8 mouse cellular contexts compared by ENCODE assay signal in the genomic region with DNA sequence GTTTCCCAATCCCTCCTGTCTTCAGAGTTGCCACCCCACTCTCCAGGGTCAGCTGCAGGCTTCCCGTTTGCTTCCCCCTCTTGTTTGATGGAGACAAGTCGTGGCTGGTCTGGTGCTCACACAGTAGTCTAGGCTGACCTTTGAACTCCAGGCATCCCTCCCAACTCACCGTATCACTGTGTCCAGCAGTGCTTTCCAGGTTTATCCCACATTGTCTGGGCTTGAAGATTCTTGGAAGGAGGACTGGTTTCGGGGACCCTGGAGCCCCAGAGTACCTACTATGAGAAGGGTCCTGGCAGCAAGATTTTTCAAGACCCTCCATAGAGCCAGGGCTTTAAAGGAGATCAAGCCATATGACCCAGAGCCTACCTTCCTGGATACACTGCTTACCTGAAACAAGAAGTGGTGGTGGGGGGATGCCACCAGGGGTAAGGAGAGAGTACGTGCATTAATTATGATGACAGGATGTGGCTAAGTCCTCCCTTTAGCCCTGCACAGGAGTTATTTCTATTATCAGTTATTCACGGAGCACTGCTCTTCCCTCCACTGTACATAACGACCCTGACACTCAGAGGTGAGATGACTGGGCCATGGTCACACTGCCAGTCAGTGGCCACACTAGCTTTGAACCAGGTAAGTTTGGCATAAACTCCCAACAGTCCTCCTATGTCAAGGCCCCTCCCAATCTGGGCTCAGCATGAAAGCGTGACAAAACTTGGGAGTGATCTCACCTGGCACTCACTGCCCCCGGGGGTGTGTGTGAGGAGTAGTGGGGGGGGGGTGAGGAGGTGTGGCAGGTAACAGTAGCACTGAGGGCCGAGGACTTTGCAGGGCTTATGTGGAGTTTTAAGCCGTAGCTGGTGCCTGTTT. TPM values are rescaled to one million over a fixed set of nuclear protein-coding genes. Genes with fewer than 3 reads are reported as not detected.
DNase-seq lines count a peak whose midpoint lies in the region; ATAC-seq and TF ChIP-seq lines count a peak whose summit lies in the region.

No protein-coding gene starts in this region.

- no peak for TF ChIP-seq POLR2A in kidney, adult 2 months (IDR thresholded peaks at IDR 0.05; ENCODE audit: low read depth, low read length)
- no peak for TF ChIP-seq POLR2A in ES-Bruce4 (IDR thresholded peaks at IDR 0.05; ENCODE audit: insufficient read depth, low read length)
- TF ChIP-seq POLR2A in embryonic fibroblast, embryonic 13.5 days (IDR thresholded peaks at IDR 0.05; ENCODE audit: low read depth, low read length) = no peak

- DNase-seq in kidney, adult 2 months = peak; percentile 50
- no peak for DNase-seq in kidney, adult 9 months
- no peak for DNase-seq in liver, embryonic 13.5 days
- no peak for DNase-seq in embryo, embryonic 9.5 days (ENCODE audit: extremely low spot score)
- no peak for DNase-seq in left cerebral cortex, adult 8-10 months (ENCODE audit: low spot score in 2 of 2)
- no peak for DNase-seq in gastrocnemius, postnatal 10 days

- ATAC-seq in liver, embryonic 13.5 days (ENCODE audit: low read depth) = no peak

- H3K4me3 ChIP-seq in kidney, adult 2 months (ENCODE audit: insufficient read depth, low read depth, low read length) = no peak overlapping the region
- no peak overlapping the region for H3K4me3 ChIP-seq in ES-Bruce4 (ENCODE audit: low read depth, low read length)
- no peak overlapping the region for H3K4me3 ChIP-seq in embryonic fibroblast, embryonic 13.5 days (ENCODE audit: insufficient read depth, low read length)
- H3K4me3 ChIP-seq in liver, embryonic 13.5 days (replicated peaks) = peak overlapping the region; percentile 93; the same call in 1 of the 2 replicates

- no peaks in the 10 kb centered on the region for H3K27me3 ChIP-seq in kidney, adult 2 months (replicated peaks; ENCODE audit: control insufficient read depth, insufficient read depth, low read length)
- H3K27me3 ChIP-seq in ES-Bruce4 (ENCODE audit: control insufficient read depth, insufficient read depth, low read length, poor library complexity, severe bottlenecking) = no peaks in the 10 kb centered on the region
- no peaks in the 10 kb centered on the region for H3K27me3 ChIP-seq in liver, embryonic 13.5 days

- peaks cover 8% of the 10 kb centered on the region; the same call in 1 of the 2 replicates for H3K4me1 ChIP-seq in kidney, adult 2 months (ENCODE audit: control insufficient read depth, insufficient read depth, low read length)
- peaks cover 4% of the 10 kb centered on the region for H3K4me1 ChIP-seq in ES-Bruce4 (ENCODE audit: control insufficient read depth, insufficient read depth, low read length)
- H3K4me1 ChIP-seq in embryonic fibroblast, embryonic 13.5 days (ENCODE audit: control insufficient read depth, insufficient read depth, low read length) = peaks cover 17% of the 10 kb centered on the region; the same call in 1 of the 2 replicates
- peaks cover 46% of the 10 kb centered on the region for H3K4me1 ChIP-seq in liver, embryonic 13.5 days (replicated peaks)

- peak overlapping the region; percentile 89 for H3K4me2 ChIP-seq in liver, embryonic 13.5 days

- TF ChIP-seq EP300 in ES-Bruce4 (IDR thresholded peaks at IDR 0.05; ENCODE audit: insufficient read depth, low read depth, low read length) = no peak

- H3K36me3 ChIP-seq in kidney, adult 2 months (ENCODE audit: control insufficient read depth, insufficient read depth, low read length) = peaks cover 7% of the 10 kb centered on the region
- peaks cover 18% of the 10 kb centered on the region for H3K36me3 ChIP-seq in ES-Bruce4 (ENCODE audit: control insufficient read depth, insufficient read depth, low read length, poor library complexity, severe bottlenecking)
- peaks cover 23% of the 10 kb centered on the region for H3K36me3 ChIP-seq in liver, embryonic 13.5 days

- no peaks in the 10 kb centered on the region for H3K9me3 ChIP-seq in ES-Bruce4 (replicated peaks; ENCODE audit: control insufficient read depth, insufficient read depth, low read length, poor library complexity, severe bottlenecking)
- H3K9me3 ChIP-seq in liver, embryonic 13.5 days (replicated peaks) = no peaks in the 10 kb centered on the region

- H3K27ac ChIP-seq in kidney, adult 2 months (ENCODE audit: insufficient read depth, low read depth, low read length) = peak overlapping the region; percentile 63
- H3K27ac ChIP-seq in ES-Bruce4 (ENCODE audit: insufficient read depth, low read length) = peak overlapping the region; percentile 51
- H3K27ac ChIP-seq in embryonic fibroblast, embryonic 13.5 days (ENCODE audit: insufficient read depth, low read length) = peak overlapping the region; percentile 41
- peak overlapping the region; percentile 91 for H3K27ac ChIP-seq in liver, embryonic 13.5 days

- peak overlapping the region; percentile 97; the same call in 1 of the 2 replicates for H3K9ac ChIP-seq in ES-Bruce4 (ENCODE audit: low read depth, poor library complexity, severe bottlenecking)
- peak overlapping the region; percentile 90 for H3K9ac ChIP-seq in liver, embryonic 13.5 days

- 42% methylated on average over 11 of the region's 11 CpGs for WGBS in kidney, adult 2 months
- 33% methylated on average over 11 of the region's 11 CpGs for WGBS in liver, embryonic 13.5 days (ENCODE audit: insufficient replicate concordance)

- no peak for TF ChIP-seq CTCF in kidney, adult 2 months (conservative IDR thresholded peaks at IDR 0.05; ENCODE audit: insufficient read depth, insufficient read length, low read depth, low read length)
- no peak for TF ChIP-seq CTCF in ES-Bruce4 (IDR thresholded peaks at IDR 0.05; ENCODE audit: low read depth, low read length)
- TF ChIP-seq CTCF in embryonic fibroblast, embryonic 13.5 days (IDR thresholded peaks at IDR 0.05; ENCODE audit: borderline replicate concordance, insufficient read depth, low read length) = no peak

RNA-seq across cellular contexts. Expression of a gene that starts 1.5 kb away (rescaled TPM):
- 88.3 and 89.2 TPM in 2 replicates for polyA plus RNA-seq in kidney, adult 2 months (2012; rRNA removed)
- polyA plus RNA-seq in ES-Bruce4 (2011; ENCODE audit: insufficient read depth, insufficient read length, low read depth, missing spikeins) = 109 and 115 TPM in 2 replicates
- 77.9 and 82.0 TPM in 2 replicates for polyA plus RNA-seq in embryonic fibroblast, embryonic 13.5 days (2011; ENCODE audit: insufficient read length, low read depth, missing spikeins)
- polyA plus RNA-seq in liver, embryonic 13.5 days (2015; fragmentation: Nextera tagmentation; extraction: Ambion mirVana) = 60.4 TPM in 2 replicates
- total RNA-seq in left cerebral cortex, adult 8-10 months (2022) = 100 to 1,000 TPM in 2 of 4 experiments, 10 to 100 TPM in 2; 95.8 to 114 (median 105) TPM
- 10 to 100 TPM; 29.5 to 35.2 TPM for total RNA-seq in gastrocnemius, postnatal 10 days (2021)

RNA-seq across cellular contexts. Expression of a gene that starts 6.5 kb away (rescaled TPM):
- 28.4 and 30.4 TPM in 2 replicates for polyA plus RNA-seq in kidney, adult 2 months (2012; rRNA removed)
- polyA plus RNA-seq in ES-Bruce4 (2011; ENCODE audit: insufficient read depth, insufficient read length, low read depth, missing spikeins) = 9.0 and 11.4 TPM in 2 replicates
- 2.1 and 2.6 TPM in 2 replicates for polyA plus RNA-seq in embryonic fibroblast, embryonic 13.5 days (2011; ENCODE audit: insufficient read length, low read depth, missing spikeins)
- 5.4 and 5.6 TPM in 2 replicates for polyA plus RNA-seq in liver, embryonic 13.5 days (2015; fragmentation: Nextera tagmentation; extraction: Ambion mirVana)
- total RNA-seq in left cerebral cortex, adult 8-10 months (2022) = 10 to 100 TPM; 29.5 to 37.8 (median 33.5) TPM
- 10 to 100 TPM; 13.2 to 16.6 TPM for total RNA-seq in gastrocnemius, postnatal 10 days (2021)

RNA-seq across cellular contexts. Expression of a gene that starts 10.4 kb away (rescaled TPM):
- 147 and 174 TPM in 2 replicates for polyA plus RNA-seq in kidney, adult 2 months (2012; rRNA removed)
- 45.7 and 52.7 TPM in 2 replicates for polyA plus RNA-seq in ES-Bruce4 (2011; ENCODE audit: insufficient read depth, insufficient read length, low read depth, missing spikeins)
- 20.2 and 26.4 TPM in 2 replicates for polyA plus RNA-seq in embryonic fibroblast, embryonic 13.5 days (2011; ENCODE audit: insufficient read length, low read depth, missing spikeins)
- polyA plus RNA-seq in liver, embryonic 13.5 days (2015; fragmentation: Nextera tagmentation; extraction: Ambion mirVana) = 31.1 and 32.9 TPM in 2 replicates
- 10 to 100 TPM in 1 of 4 experiments, 1 to 10 TPM in 3; 6.8 to 11.9 (median 9.1) TPM for total RNA-seq in left cerebral cortex, adult 8-10 months (2022)
- total RNA-seq in gastrocnemius, postnatal 10 days (2021) = 10 to 100 TPM; 10.5 to 15.6 TPM

RNA-seq across cellular contexts. Expression of a gene that starts 26.5 kb away (rescaled TPM):
- not detected in 2 replicates for polyA plus RNA-seq in kidney, adult 2 months (2012; rRNA removed)
- not detected in 2 replicates for polyA plus RNA-seq in ES-Bruce4 (2011; ENCODE audit: insufficient read depth, insufficient read length, low read depth, missing spikeins)
- not detected in 2 replicates for polyA plus RNA-seq in embryonic fibroblast, embryonic 13.5 days (2011; ENCODE audit: insufficient read length, low read depth, missing spikeins)
- polyA plus RNA-seq in liver, embryonic 13.5 days (2015; fragmentation: Nextera tagmentation; extraction: Ambion mirVana) = 0.15 TPM in 1 of 2 replicates, not detected in the other
- 1 to 10 TPM; 2.0 to 2.8 (median 2.3) TPM for total RNA-seq in left cerebral cortex, adult 8-10 months (2022)
- not detected for total RNA-seq in gastrocnemius, postnatal 10 days (2021)

RNA-seq across cellular contexts. Expression of a gene that starts 42.7 kb away (rescaled TPM):
- polyA plus RNA-seq in kidney, adult 2 months (2012; rRNA removed) = 72.5 and 93.3 TPM in 2 replicates
- 77.0 and 83.7 TPM in 2 replicates for polyA plus RNA-seq in ES-Bruce4 (2011; ENCODE audit: insufficient read depth, insufficient read length, low read depth, missing spikeins)
- polyA plus RNA-seq in embryonic fibroblast, embryonic 13.5 days (2011; ENCODE audit: insufficient read length, low read depth, missing spikeins) = 26.1 and 36.6 TPM in 2 replicates
- 30.1 TPM in 2 replicates for polyA plus RNA-seq in liver, embryonic 13.5 days (2015; fragmentation: Nextera tagmentation; extraction: Ambion mirVana)
- 10 to 100 TPM; 27.7 to 32.6 (median 29.9) TPM for total RNA-seq in left cerebral cortex, adult 8-10 months (2022)
- total RNA-seq in gastrocnemius, postnatal 10 days (2021) = 10 to 100 TPM; 12.7 to 13.7 TPM

Comparison
In these comparisons a context has a peak if more than half of its experiments do, and no peak if none do; other contexts are left out.
1. H3K27ac ChIP-seq: peak in every context shown above with its lines; median percentile 91 in liver, embryonic 13.5 days; 63 in kidney, adult 2 months; 51 in ES-Bruce4; 41 in embryonic fibroblast, embryonic 13.5 days.